Mouse (Mus musculus) E14TG2a.4 (cell line): ENCODE data around the gene Mlxipl.

Experiments
- H3K27me3 ChIP-seq: 2 replicates; pipeline ENCODE4 v1.6.1; 2014; ENCODE audit warnings: low read length, control low read depth; ENCODE audit not compliant: insufficient read depth
- H3K36me3 ChIP-seq: 2 replicates; pipeline ENCODE4 v1.6.1; 2014; ENCODE audit warnings: low read length, control low read depth; ENCODE audit not compliant: insufficient read depth
- H3K4me1 ChIP-seq: replicated peaks from 2 replicates; pipeline ENCODE4 v1.6.1; 2014; ENCODE audit warnings: low read depth, low read length, control low read depth
- H3K4me3 ChIP-seq: replicated peaks from 2 replicates; pipeline ENCODE4 v1.5.1; 2014; ENCODE audit warnings: mild to moderate bottlenecking, low read length
- H3K9me3 ChIP-seq: 2 replicates; pipeline ENCODE4 v1.6.1; 2014; ENCODE audit warnings: low read length, control low read depth
- CTCF ChIP-seq: conservative IDR thresholded peaks from 2 replicates; pipeline ENCODE4 v1.5.1; 2014; ENCODE audit warnings: low read length
- NANOG ChIP-seq: IDR thresholded peaks from 2 replicates; pipeline ENCODE4 v1.6.1; 2014; ENCODE audit warnings: borderline replicate concordance, low read length, mixed read lengths
- POU5F1 ChIP-seq: IDR thresholded peaks from 2 replicates; pipeline ENCODE4 v1.6.1; 2014; ENCODE audit warnings: low read length, borderline replicate concordance

Gene Mlxipl

DNA sequence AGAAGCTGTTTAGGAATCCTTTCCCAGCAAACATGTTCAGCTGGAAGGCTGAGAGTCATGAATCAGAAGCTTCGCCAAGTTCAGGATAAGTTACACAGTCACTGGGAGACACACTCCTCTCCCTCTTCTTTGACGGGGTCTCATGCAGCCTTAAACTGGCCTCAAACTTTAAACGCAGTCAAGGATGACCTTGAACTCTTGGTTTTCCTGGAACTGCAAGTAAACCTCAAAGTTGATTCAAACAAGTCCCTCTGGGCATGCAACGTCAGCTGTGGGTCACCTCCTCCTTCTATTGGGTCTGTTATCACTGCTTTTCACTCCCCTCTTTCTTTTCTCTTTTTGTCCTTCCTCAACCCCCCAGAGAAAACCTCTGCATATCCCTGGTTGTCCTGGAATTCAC, 77.2 kb downstream of the Mlxipl start:
- peaks cover 65% of the 10 kb centered on the region for H3K4me1 ChIP-seq
- TF ChIP-seq NANOG (no peak), CTCF (no peak), POU5F1 (no peak)
- H3K36me3 ChIP-seq: peaks cover 45% of the 10 kb centered on the region
- no peaks in the 10 kb centered on the region for H3K9me3 ChIP-seq
- H3K4me3 ChIP-seq: no peak overlapping the region
- H3K27me3 ChIP-seq: no peaks in the 10 kb centered on the region

GRCm38 (mm10) chr5:135167469-135167868, 77.8 kb downstream of the Mlxipl start:
- Histone ChIP-seq H3K27me3 (no peaks in the 10 kb centered on the region), H3K4me1 (peaks cover 65% of the 10 kb centered on the region), H3K9me3 (no peaks in the 10 kb centered on the region), H3K4me3 (no peak overlapping the region), H3K36me3 (peaks cover 45% of the 10 kb centered on the region)
- no peak for TF ChIP-seq POU5F1
- TF ChIP-seq NANOG: no peak
- no peak for TF ChIP-seq CTCF

DNA sequence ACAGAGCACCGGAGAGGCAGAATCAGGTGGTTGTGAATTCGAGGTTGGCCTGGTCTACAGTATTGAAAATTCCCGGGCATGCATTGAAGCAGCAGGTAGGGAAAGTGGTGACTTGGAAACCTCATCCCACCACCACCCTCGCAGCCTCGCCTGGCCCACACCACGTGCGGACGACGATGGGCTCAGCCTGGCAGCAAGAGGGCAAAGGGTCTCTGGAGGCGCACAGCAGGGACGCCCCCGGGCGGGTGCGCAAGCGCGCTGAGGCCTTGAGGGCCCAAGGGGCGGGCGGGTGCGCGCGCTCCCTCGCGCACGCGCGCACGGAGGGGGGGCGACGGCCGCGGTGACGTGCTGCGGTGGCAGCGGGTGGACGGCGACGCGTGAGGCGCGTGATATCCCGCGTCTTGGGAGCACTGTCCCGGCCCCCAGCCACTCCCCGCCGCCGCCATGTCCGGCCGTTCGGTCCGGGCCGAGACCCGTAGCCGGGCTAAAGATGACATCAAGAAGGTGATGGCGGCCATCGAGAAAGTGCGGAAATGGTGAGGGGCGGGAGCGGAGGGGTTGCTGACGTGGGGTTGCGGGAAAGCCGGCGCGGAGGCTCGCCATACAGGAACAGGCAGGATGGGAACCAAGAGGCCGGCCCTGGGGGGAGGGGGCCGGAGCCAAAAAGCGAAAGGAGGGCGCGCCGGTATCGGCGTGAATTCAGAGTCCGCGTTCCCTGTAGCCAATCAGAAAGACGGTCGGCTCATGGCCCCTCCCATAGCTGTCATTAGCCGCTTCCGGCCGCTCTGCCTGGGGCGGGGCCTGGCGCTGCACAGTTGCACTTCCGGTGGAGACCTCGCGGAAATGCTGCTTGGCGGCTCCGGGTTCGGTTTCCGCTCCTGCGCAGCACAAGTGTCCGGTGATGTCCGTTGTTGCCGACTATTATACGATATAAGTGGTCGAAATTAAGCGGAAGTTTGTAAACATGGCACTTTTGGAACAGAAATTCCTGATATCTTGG, 78.7 kb downstream of the Mlxipl start, which contains the start of gene Bcl7b:
TSS of gene Bcl7b (plus strand) at position 221 of the 1,000 bp plus-strand sequence.
- H3K4me1 ChIP-seq: peaks cover 67% of the 10 kb centered on the region

GRCm38 (mm10) chr5:135169479-135169878, 79.8 kb downstream of the Mlxipl start:
- TF ChIP-seq NANOG (no peak), POU5F1 (no peak), CTCF (no peak)
- Histone ChIP-seq H3K4me1 (peaks cover 78% of the 10 kb centered on the region), H3K36me3 (peaks cover 46% of the 10 kb centered on the region), H3K27me3 (no peaks in the 10 kb centered on the region), H3K9me3 (no peaks in the 10 kb centered on the region), H3K4me3 (peak overlapping the region; percentile 91)

More for the DNA sequence above, 78.7 kb downstream of the Mlxipl start, which contains the start of gene Bcl7b:
- Histone ChIP-seq H3K27me3 (no peaks in the 10 kb centered on the region), H3K4me3 (peak within 1 kb of the TSS; percentile 91), H3K36me3 (peaks cover 45% of the 10 kb centered on the region), H3K9me3 (no peaks in the 10 kb centered on the region)
- TF ChIP-seq NANOG (no peak), CTCF (no peak), POU5F1 (no peak)

DNA sequence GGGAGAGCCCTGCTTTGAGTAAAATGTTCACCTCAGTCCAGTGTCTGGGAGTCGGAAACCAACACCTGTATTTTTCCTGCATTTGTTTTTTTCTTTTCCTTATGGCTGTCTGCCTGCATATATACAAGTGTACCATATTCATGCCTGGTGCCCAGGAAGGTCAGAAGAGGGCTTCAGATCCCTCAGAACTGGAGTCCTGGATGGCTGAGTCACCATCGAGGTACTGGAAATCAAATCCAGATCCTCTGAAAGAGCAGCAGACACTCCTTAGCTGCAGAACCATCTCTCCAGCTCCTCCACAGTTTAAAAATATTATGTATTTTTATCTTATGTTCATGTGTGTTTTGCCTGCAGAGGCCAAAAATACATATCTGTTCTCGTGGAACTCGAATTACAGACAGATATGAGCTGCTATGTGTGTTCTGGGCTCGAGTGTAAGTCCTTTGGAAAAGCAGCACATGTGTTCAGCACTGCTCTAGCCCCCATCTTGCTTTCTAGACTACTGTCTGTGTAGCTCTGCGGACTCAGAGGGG, 82.1 kb downstream of the Mlxipl start:
- no peaks in the 10 kb centered on the region for H3K9me3 ChIP-seq
- H3K27me3 ChIP-seq: no peaks in the 10 kb centered on the region
- TF ChIP-seq POU5F1: no peak
- no peak for TF ChIP-seq NANOG
- TF ChIP-seq CTCF: no peak
- peaks cover 66% of the 10 kb centered on the region for H3K36me3 ChIP-seq
- H3K4me3 ChIP-seq: no peak overlapping the region
- peaks cover 90% of the 10 kb centered on the region for H3K4me1 ChIP-seq

GRCm38 (mm10) chr5:135172986-135173385, 83.3 kb downstream of the Mlxipl start:
- Histone ChIP-seq H3K36me3 (peaks cover 78% of the 10 kb centered on the region), H3K4me3 (no peak overlapping the region), H3K27me3 (no peaks in the 10 kb centered on the region), H3K9me3 (no peaks in the 10 kb centered on the region), H3K4me1 (peaks cover 89% of the 10 kb centered on the region)
- TF ChIP-seq CTCF (no peak), NANOG (no peak), POU5F1 (no peak)

DNA sequence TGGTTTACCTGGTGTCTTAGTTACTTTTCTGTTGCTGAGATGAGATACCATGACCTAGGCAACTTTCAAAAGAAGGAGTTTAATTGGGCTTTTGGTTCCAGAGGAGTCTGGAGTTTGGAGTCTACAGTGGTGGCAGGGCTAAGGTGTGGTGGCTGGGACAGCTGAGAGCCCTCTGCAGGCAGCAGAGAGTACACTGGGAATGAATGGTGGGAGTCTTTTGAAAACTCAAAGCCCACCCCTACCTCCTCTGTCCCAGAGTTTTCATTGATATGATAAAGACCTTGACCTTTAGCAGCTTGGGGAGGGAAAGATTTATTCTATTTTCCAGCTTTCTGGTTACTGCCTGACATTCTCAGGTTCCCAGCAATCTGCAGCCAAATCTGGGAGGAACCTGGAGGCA, 85.4 kb downstream of the Mlxipl start:
- no peaks in the 10 kb centered on the region for H3K27me3 ChIP-seq
- no peaks in the 10 kb centered on the region for H3K9me3 ChIP-seq
- peaks cover 98% of the 10 kb centered on the region for H3K4me1 ChIP-seq
- 0 out of 2 replicates have a peak, but pooled peaks have one; percentile 14 for TF ChIP-seq CTCF
- TF ChIP-seq POU5F1: no peak
- peaks cover 95% of the 10 kb centered on the region for H3K36me3 ChIP-seq
- H3K4me3 ChIP-seq: peak overlapping the region; percentile 49

DNA sequence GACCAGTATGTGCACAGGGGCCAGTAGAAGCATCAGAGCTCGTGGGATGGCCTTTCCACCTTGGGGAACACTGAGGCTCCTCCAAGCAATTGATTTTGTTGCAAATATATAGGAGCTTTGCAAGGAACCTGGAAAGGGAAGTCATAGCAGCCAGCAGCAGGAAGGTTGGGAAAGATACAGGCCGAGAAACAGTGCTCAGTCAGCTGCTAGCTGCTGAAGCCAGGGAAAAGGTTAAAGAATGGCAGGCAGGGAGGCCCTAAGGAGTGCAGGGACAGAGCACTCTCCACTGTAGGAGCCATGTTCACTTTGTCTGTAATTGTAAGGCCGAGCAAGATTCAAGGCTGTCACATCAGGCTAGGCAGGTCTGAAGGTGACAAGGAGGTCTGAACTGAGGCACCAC, 88.8 kb downstream of the Mlxipl start:
- peaks cover 88% of the 10 kb centered on the region for H3K36me3 ChIP-seq
- TF ChIP-seq POU5F1 (no peak), NANOG (no peak)
- no peaks in the 10 kb centered on the region for H3K9me3 ChIP-seq
- H3K4me3 ChIP-seq: no peak overlapping the region
- peaks cover 98% of the 10 kb centered on the region for H3K4me1 ChIP-seq
- no peaks in the 10 kb centered on the region for H3K27me3 ChIP-seq

DNA sequence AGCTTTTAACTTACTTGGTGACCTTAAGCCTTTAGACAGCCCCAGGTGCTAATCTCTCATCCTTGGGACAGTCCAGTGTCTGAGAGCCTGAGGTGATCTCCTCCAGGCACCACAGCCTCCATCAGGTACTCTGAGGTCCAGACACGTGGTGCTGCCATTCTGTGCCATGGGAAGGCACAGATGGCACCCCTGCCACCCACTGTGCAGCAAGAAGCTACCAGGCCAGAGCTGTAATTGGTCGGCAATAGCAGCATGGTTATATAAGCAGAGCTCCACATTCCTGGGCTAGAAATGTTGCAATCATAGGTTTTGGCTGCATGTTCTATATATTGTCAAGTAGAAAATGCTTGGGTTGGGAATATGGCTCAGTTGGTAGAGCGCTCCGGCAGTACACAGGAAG, 89.3 kb downstream of the Mlxipl start:
- Histone ChIP-seq H3K4me3 (no peak overlapping the region), H3K9me3 (no peaks in the 10 kb centered on the region), H3K4me1 (peaks cover 96% of the 10 kb centered on the region), H3K27me3 (no peaks in the 10 kb centered on the region), H3K36me3 (peaks cover 83% of the 10 kb centered on the region)
- TF ChIP-seq NANOG: no peak
- no peak for TF ChIP-seq CTCF
- no peak for TF ChIP-seq POU5F1
